8 mouse cellular contexts compared by ENCODE assay signal in the genomic region with DNA sequence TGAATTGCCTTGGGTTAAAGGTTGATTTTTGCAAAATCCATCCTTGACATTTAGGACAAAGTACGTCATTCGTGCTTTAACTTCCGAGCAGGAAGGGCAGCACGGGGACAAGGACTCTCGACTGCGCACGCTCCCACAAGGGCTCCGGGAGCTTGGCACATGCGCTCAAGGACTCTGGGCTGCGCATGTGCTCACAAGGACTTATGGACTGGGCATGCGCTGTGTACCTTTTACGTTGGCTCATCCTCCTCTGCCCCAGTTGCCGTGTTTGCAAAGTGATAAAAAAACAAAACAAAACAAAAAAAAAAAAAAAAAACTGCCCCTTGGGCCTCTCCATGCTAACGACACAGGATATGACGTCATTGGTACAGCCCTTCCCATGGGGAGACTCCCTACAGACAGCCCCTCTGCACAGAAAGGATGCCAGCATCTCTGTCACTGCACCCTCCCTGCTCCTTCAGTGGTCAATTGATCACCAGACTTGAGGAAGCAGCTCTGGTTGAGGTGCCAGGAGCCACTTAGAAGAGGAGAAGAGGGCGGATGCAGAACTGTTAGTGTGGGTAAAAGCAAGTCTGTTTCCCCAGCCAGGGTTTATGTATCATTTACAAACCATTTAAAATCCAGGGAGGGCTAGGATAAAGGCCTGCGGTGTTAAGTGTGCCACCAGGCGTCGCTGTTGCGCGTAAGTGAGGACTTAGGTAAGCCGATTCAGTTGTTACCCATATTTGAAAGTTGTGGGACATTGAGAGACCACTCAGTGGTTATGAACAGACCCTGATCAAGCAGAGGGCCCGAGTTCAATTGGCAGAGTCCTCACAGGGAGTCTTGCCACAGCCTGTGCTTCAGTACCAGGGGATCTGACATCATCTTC.
A peak's percentile ranks its signal among the peaks of the same experiment; 100 is the strongest.
DNase-seq lines count a peak whose midpoint lies in the region; ATAC-seq and TF ChIP-seq lines count a peak whose summit lies in the region.

No protein-coding gene starts in this region.

- H3K4me2 ChIP-seq in forebrain, postnatal 0 days (ENCODE audit: low read depth): no peak overlapping the region
- no peak overlapping the region for H3K4me2 ChIP-seq in hindbrain, embryonic 12.5 days (replicated peaks)

- no peaks in the 10 kb centered on the region for H3K4me1 ChIP-seq in cerebellum, adult 2 months (ENCODE audit: control insufficient read depth, insufficient read depth, low read length)
- H3K4me1 ChIP-seq in forebrain, postnatal 0 days (ENCODE audit: insufficient read depth): peaks cover 4% of the 10 kb centered on the region
- 0 out of 2 replicates have a peak, but pooled peaks cover 7% of the 10 kb centered on the region for H3K4me1 ChIP-seq in hindbrain, embryonic 12.5 days

- DNase-seq in ZHBTc4 (ENCODE audit: low read depth, low spot score): peak; percentile 87
- DNase-seq in cerebellum, adult 2 months: peak; percentile 43 to 57
- DNase-seq in forebrain, postnatal 0 days: peak; percentile 92
- peak; percentile 77 to 84 for DNase-seq in layer of hippocampus, postnatal 10 days (ENCODE audit: low spot score in 2 of 2)
- peak; percentile 64 to 67 for DNase-seq in lung, postnatal 4 days
- peak; percentile 90 for DNase-seq in right cerebral cortex, postnatal 14 days

- ATAC-seq in forebrain, postnatal 0 days: peak; percentile 76
- ATAC-seq in hindbrain, embryonic 12.5 days (ENCODE audit: low FRiP score): peak; percentile 50; the same call in 1 of the 2 replicates
- no peak for ATAC-seq in CD4-positive, CD25-positive, alpha-beta regulatory T cell, adult 4 months

- TF ChIP-seq CTCF in cerebellum, adult 2 months (IDR thresholded peaks at IDR 0.05; ENCODE audit: borderline replicate concordance, insufficient read depth, low read depth, low read length): peak; percentile 73
- TF ChIP-seq CTCF in forebrain, postnatal 0 days (IDR thresholded peaks at IDR 0.05; ENCODE audit: low read depth): peak; percentile 91

- H3K27me3 ChIP-seq in cerebellum, adult 2 months (ENCODE audit: control insufficient read depth, insufficient read depth, low read length): no peaks in the 10 kb centered on the region
- H3K27me3 ChIP-seq in forebrain, postnatal 0 days (ENCODE audit: insufficient read depth, low read length): no peaks in the 10 kb centered on the region
- no peaks in the 10 kb centered on the region for H3K27me3 ChIP-seq in hindbrain, embryonic 12.5 days

- no peak overlapping the region for H3K27ac ChIP-seq in cerebellum, adult 2 months (ENCODE audit: insufficient read depth, low read length)
- no peak overlapping the region for H3K27ac ChIP-seq in forebrain, postnatal 0 days (ENCODE audit: low read depth, low read length)
- no peak overlapping the region for H3K27ac ChIP-seq in hindbrain, embryonic 12.5 days

- TF ChIP-seq POLR2A in cerebellum, adult 2 months (IDR thresholded peaks at IDR 0.05; ENCODE audit: borderline replicate concordance, insufficient read depth, low read length): no peak

- H3K36me3 ChIP-seq in forebrain, postnatal 0 days (ENCODE audit: insufficient read depth): no peaks in the 10 kb centered on the region
- peaks cover 13% of the 10 kb centered on the region; the same call in 1 of the 2 replicates for H3K36me3 ChIP-seq in hindbrain, embryonic 12.5 days

- 65% methylated on average over 23 of the region's 23 CpGs for WGBS in cerebellum, adult 2 months
- 72% methylated on average over 23 of the region's 23 CpGs for WGBS in forebrain, postnatal 0 days
- 70% methylated on average over 23 of the region's 23 CpGs for WGBS in hindbrain, embryonic 12.5 days

- H3K4me3 ChIP-seq in cerebellum, adult 2 months (replicated peaks; ENCODE audit: insufficient read depth, low read depth, low read length): no peak overlapping the region
- H3K4me3 ChIP-seq in forebrain, postnatal 0 days (ENCODE audit: low read depth, low read length): no peak overlapping the region
- no peak overlapping the region for H3K4me3 ChIP-seq in hindbrain, embryonic 12.5 days

- H3K9me3 ChIP-seq in forebrain, postnatal 0 days (ENCODE audit: low read length): no peaks in the 10 kb centered on the region
- H3K9me3 ChIP-seq in hindbrain, embryonic 12.5 days (replicated peaks): 0 out of 2 replicates have a peak, but pooled peaks cover 5% of the 10 kb centered on the region

- H3K9ac ChIP-seq in forebrain, postnatal 0 days: no peak overlapping the region
- no peak overlapping the region for H3K9ac ChIP-seq in hindbrain, embryonic 12.5 days
